Mouse (Mus musculus) lung, postnatal 0 days (tissue): Measurements from ENCODE around the gene Gsdma3.

Experiments used
- CTCF ChIP-seq: IDR thresholded peaks from 2 replicates; pipeline ENCODE4 v1.5.1; 2016; ENCODE audit warnings: antibody characterized with exemption, mild to moderate bottlenecking
- EP300 ChIP-seq: IDR thresholded peaks from 2 replicates; pipeline ENCODE4 v1.6.1; 2016; ENCODE audit warnings: antibody characterized with exemption, mild to moderate bottlenecking, control low read depth

- TF ChIP-seq CTCF, result no peak
- no peak for TF ChIP-seq EP300
Observed at GRCm38 (mm10) chr11:98583265-98583552, 43.0 kb upstream of the Gsdma3 start.
